Mouse (Mus musculus) kidney, postnatal 14 days (tissue): ENCODE measurements around the gene Brms1.

Experiments used
- DNase-seq: peaks from one replicate; pipeline ENCODE4 v3.0.0; 2022; ENCODE audit warnings: mixed read lengths

The Brms1 gene

DNA sequence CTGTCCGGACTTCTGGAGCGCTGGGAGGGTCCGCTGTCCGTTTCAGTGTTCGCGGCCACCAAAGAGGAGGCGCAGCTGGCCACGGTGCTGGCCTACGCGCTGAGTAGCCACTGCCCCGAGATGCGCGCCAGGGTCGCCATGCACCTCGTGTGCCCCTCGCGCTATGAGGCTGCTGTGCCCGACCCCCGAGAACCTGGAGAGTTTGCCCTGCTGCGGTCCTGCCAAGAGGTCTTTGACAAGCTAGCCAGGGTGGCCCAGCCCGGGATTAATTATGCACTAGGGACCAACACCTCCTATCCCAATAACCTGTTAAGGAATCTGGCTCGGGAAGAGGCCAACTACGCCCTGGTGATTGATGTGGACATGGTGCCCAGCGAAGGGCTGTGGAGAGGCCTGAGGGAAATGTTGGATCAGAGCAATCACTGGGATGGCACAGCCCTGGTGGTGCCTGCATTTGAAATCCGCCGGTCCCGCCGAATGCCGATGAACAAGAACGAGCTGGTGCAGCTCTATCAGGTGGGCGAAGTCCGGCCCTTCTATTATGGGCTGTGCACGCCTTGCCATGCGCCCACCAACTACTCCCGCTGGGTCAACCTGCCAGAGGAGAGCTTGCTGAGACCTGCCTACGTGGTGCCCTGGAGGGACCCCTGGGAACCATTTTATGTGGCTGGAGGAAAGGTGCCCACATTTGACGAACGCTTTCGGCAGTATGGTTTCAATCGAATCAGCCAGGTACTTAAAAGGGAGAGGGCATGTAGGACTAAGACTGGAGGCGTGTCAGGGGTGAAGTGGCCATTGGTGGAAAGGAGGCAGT, 1.6 kb upstream of the Brms1 start:
- no peak for DNase-seq

DNA sequence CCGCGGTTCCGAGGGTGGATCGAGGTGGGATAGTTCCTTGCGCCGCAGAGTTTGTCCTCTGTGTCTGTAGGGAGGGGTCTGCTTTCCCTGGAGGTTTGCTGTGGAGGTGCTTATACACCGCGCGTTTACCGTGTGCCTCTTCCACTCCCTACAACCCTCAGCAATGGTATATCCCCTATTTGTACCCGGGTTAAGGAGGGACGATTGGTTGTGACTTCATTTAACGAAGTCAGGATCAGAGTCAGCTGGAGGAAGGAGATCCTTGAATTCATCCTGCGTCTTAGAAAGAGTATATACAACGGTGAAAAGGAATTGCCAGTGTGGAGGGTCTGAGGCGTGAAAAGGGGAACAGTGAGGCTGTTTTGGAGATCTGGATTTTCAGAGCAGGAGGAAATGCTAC, 434 bp downstream of the Brms1 start:
- no peak for DNase-seq

DNA sequence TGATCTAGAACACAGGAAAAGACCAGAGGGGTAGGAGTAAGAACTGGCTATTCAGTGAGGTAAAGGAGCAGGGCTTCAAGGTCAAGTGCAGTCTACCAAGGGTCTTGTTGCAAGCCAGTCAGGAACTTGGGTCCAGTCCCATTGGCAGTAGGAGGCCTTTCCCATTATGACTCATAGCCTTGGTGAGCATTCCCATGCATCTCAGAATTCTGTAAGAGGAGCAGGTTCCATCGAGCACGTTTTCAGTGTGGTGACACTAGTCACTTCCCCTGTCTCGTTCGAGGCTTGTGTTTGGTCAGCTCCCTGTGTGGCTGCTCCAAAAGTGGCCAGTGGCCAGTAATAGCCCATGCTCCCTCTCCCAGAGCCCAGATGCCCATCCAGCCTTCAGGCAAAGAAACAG, 4.4 kb downstream of the Brms1 start:
- DNase-seq, result no peak

DNA sequence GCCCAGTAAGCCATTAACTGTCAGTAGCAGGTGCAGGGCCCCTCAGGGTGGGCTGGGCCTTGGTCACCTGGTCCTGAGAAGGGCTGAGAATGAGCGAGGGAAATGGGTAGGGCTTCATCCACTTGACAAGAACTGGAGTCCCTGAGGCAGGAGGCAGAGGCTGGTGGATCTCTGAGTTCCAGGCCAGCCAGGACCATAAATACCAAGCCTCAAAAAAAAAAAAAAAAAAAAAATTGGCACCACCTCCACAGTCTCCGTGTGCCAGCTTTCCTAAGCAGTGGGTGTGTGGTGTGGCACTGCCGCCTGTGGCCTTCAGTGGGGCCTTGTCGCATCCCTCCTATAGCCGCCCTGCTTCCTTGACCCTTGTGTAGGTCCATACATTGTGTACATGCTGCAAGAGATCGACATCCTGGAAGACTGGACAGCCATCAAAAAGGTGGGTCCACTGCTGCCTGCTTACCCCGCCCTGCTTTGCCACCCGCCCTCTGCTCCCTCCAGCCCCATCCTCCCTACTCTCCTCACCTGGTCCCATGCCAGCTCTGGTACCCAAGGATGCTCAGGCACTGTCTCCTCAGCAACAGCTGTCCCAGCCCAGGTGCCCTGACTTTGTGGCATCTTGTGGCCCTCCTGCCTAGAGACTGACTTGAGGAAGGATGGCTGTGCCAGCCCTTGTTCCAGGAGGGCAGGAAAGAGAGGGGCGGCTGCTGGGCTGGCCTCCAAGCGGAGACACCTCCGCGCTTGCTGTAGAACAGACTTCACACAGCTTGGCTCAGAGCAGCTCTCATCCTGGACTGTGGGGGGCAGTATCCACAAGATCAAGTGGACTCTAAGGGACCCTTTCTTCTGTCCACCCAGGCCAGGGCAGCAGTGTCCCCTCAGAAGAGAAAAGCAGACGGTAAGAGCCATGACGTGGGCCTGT, 7.2 kb downstream of the Brms1 start:
- DNase-seq, result no peak

DNA sequence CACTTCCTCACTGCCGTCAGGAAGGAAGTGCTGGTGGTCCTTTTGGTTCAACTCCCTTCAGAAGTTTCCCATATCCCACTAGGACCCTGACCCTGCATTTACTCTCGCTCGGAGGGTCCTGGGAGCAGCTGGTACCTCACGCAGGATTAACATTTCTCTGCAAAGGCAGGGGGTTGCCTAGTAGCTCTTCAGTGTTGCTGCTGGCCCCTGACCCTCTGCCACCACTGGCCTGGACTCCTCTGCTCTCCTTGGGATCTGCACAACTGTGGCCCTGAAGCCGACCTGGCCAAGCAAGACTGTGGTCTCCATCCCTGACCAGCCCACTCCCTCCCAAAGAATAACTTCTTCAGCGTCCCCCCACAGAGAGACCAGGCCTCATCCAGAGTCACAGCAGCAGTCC, 8.2 kb downstream of the Brms1 start:
- no peak for DNase-seq

DNA sequence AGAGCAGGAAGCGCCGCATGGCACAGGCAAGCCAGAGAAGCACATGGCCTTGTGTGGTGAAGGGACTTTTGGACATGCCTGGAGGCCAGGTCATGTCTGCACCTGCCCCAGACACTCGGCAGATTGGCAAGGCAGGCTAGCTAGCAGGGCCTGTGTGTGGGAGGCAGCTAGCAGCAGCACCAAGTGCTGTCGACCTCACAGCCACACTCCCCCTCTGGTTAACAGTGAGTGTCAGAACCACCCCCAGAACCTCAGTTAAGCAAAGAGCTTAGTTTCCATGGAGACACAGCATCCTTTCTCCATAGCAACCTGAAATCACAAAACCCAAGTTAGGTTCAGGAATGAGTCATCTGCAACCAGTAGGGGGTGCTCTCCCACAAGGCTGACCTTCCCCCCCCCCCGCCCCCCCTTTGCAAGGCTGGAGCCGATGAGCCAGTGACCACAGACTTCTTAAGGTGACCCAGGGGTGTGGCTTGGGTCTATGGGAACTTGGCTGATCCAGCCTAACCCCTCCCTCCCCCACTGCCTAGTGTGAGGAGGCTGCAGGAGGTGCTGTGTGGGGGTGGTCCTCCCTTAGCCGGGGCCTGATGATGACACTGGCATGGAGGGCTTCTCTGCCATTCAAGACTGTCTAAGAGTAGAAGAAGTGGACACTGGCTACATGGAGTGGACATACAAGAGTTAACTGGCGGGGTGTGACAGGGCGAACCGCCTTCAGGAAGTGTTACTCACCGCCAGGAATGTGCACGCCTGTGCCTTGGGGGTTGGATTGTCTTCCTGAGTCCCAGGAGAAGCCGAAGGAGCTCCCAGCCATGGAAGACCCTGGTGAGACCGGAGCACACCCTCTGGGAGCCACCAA, 9.1 kb downstream of the Brms1 start, which contains the start of gene Rin1:
Gene Rin1, plus strand, starts transcription at position 435 of the 859 bp plus-strand sequence.
- peak; percentile 69 for DNase-seq

DNA sequence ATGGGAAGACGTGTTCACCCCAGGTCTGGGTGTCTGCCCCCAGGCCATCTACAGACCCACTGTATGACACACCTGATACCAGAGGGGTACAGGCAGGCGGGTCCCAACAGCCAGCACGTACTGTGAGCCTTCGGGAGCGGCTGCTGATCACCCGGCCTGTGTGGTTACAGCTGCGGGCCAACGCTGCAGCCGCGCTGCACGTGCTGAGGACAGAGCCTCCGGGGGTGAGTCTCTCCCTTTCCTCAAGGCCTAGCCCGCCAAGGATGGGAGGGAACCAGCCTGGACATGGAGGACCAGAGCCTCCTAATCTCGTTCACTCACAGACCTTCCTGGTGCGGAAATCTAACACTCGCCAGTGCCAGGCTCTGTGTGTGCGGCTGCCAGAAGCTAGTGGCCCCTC, 9.9 kb downstream of the Brms1 start:
- DNase-seq, result no peak

DNA sequence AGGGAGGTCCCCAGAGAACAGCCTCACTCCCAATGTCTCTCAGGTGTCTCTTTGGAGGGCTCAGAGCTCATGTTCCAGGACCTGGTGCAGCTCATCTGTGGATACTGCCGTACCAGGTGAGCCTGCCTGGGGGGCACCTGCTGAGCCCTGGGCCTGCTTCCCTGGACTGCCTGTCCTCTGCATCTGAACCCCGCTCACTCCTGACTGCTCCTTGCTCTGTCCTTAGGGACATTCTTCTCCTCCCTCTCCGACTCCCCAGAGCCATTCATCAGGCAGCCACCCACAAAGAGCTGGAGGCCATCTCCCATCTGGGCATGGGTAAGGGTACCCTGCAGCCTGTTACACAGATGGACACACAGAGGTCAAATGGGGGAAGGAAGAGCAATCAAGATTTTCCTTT, 10.4 kb downstream of the Brms1 start:
- DNase-seq, result no peak

DNA sequence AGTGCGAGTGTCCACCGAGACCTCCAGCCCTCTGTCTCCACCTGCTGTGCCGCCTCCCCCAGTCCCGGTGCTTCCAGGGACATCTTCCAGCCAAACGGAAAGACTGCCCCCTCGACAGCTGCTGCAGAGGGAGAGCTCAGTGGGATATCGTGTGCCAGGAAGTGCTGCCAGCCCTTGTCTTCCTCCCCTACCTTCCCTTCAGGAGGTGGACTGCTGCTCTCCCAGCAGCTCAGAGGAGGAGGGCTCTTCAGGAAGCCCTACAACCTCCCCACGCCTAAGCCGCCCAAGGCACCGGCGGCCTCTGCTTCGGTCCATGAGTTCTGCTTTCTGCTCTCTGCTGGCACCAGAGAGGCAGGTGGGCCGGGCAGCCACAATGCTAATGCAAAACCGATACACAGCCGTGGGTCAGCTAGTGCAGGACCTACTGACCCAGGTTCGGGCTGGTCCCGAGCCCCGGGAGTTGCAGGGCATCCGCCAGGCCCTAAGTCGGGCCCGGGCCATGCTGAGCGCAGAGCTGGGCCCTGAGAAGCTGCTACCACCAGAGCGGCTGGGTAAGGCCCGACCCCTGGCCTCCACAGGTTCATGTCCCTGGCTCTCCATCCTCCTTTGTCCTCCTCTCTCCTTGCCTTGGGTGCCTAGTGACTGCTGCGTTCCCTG, 11.1 kb downstream of the Brms1 start:
- no peak for DNase-seq

DNA sequence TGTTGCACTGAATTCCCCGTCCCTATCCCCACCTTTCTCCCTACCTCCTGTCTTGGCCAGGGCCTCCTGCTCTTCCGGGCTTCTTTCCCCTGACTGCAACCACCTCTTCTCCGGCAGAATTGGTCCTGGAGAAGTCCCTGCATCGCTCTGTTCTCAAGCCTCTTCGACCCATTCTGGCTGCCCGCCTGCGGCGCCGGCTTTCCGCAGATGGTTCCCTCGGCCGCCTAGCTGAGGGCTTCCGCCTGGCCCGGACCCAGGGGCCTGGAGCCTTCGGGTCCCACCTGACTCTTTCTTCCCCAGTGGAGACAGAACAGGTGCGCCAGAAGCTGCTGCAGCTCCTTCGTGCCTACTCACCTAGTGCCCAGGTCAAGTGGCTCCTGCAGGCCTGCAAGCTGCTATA, 11.7 kb downstream of the Brms1 start:
- DNase-seq, result no peak

DNA sequence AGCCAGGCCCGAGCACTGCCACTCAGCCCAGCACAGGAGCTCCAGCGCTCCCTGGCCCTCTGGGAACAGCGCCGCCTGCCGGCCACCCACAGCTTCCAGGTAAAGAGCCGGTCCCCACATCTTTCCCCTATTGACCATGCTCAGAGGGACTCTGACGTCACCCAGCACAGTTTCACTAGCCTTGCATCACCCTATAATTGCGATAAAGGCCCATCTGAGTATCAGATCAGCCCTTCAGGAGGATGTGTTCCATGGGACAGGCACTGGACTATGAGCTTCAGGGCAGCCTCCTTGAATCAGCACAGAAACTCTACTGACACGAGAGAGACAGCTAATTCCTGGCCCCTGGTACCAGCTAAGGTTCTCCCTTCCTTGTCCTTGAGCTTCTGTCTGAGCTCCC, 12.8 kb downstream of the Brms1 start:
- peak; percentile 50 for DNase-seq

DNA sequence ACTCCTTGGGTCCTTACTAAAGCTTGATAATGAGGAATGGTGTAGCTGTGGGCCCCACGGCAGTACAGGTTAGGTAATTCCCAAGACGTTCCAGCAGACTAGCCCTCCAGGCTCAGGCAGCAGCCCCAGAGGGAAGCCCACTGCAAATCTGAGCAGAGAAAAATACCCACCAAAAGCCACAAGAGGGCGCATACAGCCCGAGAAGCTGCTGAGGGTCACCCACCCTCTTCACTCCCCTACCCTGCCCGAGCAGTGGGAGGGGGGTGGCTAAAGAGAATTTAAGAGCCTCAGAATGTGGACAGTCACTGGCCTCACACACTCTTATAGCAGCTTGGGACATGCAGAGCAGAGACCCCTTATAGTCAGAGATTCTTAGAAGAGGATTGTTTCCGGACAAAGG, 15.1 kb downstream of the Brms1 start:
- peak; percentile 60 for DNase-seq

DNA sequence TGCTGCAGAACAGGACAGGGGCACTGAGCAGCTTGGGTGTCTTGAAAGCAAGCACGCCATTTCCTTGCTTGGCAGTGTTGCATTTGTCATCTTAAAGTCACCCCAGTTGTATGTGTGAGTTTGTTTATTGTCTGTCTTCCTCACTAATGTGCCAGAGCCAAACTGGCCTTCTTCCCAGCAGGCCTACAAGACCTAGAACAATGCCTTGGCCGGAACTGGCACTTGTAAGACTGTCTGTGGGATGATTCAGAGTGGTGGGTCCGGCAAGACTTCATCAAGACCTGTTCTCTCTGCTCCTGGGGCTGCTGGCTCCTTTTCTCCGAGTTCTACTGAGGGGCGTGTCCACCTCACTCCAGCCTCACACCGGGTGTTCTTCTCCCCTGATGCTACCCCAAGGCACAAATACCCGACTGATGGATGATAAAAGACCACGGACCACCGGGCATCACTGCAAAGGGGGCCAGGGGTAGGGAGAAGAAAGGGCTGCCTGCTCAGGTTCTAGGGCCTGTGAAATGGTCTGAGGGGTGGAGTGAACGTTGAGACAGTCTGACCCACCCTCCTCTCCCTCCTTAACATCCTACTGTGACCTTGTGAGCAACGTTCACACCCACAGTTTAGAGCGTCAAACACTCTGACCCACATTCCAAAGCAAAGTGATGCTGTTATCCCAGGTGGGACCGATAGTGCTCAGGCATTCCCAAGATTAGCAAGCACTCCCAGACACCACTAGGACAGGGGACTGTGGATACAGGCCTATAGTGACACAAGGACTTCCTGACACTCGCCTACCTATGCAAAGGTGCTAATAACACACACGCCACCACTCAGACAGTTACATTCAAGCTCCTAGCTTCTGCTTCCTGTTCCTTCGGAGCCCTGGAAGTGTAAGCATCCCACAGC, 17.0 kb downstream of the Brms1 start:
- DNase-seq, result no peak

DNA sequence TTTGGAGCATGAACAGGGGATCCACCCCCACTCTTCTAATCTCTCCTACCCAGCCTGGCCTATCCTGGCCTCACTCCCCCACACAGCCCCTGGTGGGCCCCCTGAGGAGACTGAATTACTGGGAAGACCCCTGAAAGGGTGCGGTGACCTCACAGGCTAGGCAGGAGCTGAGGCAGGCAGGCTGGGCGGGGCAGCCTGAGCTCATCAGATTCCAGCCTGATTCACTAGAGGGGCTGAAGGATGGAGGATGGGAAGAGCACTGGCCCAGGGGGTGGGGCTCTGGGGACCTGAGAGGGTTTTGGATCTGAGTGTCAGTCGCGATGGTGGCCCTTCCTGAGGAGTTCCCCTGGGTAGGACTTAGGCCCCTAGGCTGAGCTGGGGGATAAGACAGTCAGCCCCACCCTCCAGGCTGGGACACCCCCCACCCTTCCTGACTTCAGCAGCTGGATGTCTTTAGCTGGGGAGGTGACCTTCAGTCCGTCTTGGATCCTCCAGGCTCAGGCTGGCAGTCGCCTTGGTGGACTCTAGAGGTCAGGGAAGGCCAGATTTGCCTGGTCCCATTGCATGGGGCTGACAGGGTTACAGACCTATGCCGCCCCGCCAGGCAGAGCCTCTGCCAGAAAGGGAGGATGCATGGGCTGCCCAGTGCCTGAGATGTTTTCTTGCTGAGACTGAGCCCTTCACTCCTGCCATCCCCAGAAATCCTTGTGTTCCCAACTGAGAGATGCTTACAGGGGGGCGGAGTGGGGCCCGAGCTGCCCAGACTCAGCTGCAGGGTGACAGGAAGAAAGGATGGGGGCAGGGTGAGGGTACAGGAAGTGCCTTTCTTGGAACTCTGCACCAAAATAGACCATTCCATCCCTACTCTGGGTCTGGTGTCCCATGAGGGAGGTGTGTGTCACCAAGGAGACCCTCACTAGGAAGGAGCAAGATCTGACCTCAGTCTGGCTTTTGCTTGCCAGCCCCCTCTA, 17.9 kb downstream of the Brms1 start:
- DNase-seq, result peak; percentile 52

DNA sequence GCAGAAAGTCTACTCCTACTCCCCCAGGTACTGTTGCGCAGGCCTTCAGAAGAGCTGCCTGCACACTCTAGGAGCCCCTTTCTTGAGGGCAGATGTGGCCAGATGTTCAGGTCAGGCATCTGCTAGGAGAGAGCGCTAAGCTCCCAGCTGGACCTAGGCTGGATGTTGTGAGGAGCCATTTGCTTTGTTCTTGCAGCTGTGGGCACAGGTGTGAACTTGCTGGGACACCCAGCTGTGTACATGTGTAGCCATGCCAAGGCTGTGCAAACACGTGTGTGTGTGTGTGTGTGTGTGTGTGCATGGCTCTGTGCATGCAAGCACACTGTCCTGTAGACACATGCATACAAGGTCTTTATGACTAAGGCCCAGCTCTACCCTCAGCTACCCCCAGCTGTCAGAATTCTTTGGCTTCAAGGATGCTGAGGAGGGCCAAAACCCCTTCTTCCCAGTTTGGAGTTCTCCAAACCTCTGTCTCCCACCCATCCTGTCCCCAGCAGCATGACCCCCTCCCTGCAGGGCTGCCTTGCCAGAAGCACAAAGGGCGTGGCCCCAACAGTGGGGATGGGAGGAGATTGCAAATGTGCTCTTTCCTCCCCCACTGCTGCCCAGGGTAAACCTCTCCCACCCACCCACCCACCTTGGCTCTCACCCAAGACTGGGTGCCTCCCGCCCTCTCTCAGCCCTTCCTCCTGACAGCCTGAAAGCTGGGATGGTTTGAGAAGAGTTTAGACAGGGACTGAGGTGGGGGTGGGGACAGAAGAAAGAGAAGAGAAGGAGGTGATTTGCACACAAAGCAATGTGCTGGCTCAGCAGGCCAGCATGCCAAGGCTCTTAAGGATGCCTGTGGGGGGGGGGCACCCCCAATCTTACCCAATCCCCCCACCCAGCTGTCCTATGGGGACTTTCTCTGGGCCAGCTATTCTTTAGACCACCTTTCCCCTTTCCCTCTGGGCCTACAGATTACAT, 19.5 kb downstream of the Brms1 start:
- DNase-seq, result peak; percentile 33

DNA sequence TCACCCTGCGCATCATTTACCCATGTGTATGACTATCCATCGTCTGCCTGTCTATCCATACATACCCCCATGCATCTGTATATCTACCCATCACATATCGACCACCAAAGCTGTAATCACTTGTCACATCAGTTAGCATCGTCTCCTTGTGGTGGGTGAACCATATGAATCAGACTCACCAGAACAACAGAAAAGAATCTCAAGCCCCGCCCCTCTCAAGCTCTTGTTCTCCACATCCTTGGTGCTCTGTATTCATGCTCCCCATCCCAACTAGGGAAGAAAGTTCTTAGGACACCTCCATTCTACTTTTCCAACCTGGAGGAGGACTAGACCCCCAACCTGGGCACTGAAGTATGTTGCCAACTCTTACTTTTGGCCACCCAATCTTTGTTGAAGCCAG, 20.9 kb downstream of the Brms1 start:
- no peak for DNase-seq

DNA sequence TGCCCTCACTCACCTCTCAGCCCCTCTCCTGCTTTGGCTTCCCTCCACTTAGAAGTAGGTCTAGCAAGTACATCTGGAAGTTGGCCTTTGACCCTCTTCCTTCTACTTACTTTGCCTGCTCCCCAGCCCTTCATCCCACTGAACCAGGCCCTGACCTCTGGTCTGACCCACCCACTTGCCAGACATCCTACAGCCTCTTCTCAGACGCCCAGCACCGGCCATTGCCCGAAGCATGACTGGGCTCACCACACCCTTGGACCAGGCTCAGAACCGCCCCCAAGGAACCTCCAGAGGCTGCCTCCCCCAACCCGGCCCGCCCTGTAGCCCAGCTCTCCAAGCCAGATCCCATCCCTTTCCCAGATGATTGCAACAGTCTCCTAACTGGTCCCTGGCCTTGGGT, 21.3 kb downstream of the Brms1 start:
- DNase-seq, result no peak

DNA sequence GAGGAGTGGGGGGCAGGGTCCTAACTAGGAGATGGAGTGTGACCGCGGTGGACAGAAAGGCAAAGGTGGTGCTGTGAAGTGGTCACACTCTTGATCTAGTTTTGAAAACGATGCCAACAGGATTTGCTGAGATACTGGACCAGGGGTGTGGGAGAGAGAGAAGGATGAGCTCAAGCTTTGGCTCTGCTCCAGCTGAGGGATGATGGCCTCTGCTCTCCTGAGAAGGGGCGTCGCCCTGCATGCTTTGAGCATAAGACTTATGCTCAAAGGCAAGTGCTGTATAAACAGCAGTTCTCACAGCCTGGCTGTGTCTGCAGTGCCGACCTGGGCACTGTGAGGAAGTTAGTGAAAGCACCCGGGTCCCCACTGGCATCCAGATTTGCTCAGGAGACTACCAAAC, 23.9 kb downstream of the Brms1 start:
- DNase-seq, result no peak
